Mouse (Mus musculus): Measurements from ENCODE around the gene Prdm12. TPM values are rescaled to one million over a fixed set of nuclear protein-coding genes. Genes with fewer than 3 reads are reported as not detected.
"Not testable (repeated sequence)": the region's sequence is repeated elsewhere in the genome, so short reads cannot be mapped to it uniquely, and the experiment has no call there.

The Prdm12 gene
- polyA plus RNA-seq, 1 experiment from 2014 or later = 11.3 TPM

- H3K4me3 ChIP-seq (ENCODE audit: low read depth, low read length) = no peak overlapping the region
- H3K4me2 ChIP-seq = no peak overlapping the region
- no peaks in the 10 kb centered on the region for H3K9me3 ChIP-seq (ENCODE audit: control insufficient read depth, low read length)
- no peaks in the 10 kb centered on the region for H3K4me1 ChIP-seq (ENCODE audit: control insufficient read depth, insufficient read depth, low read length)
- H3K27me3 ChIP-seq (ENCODE audit: control insufficient read depth, insufficient read depth, low read length) = peaks cover 23% of the 10 kb centered on the region
- H3K27ac ChIP-seq (ENCODE audit: low read depth, low read length) = no peak overlapping the region
- H3K36me3 ChIP-seq (ENCODE audit: control insufficient read depth, insufficient read depth, low read length) = no peaks in the 10 kb centered on the region
- no peak for DNase-seq (ENCODE audit: low spot score, missing footprints)
- no peak for ATAC-seq (ENCODE audit: low FRiP score)
- 75% methylated on average over 8 of the region's 8 CpGs for WGBS
- H3K9ac ChIP-seq (ENCODE audit: low read length) = no peak overlapping the region
Observed at GRCm38 (mm10) chr2:31662939-31663803, 23.3 kb downstream of the Prdm12 start.

GRCm38 (mm10) chr2:31663804-31664180, 24.0 kb downstream of the Prdm12 start:
- H3K4me3 ChIP-seq (ENCODE audit: low read depth, low read length) = no peak overlapping the region
- H3K4me2 ChIP-seq = no peak overlapping the region
- no peaks in the 10 kb centered on the region for H3K36me3 ChIP-seq (ENCODE audit: control insufficient read depth, insufficient read depth, low read length)
- DNase-seq (ENCODE audit: low spot score, missing footprints) = no peak
- H3K4me1 ChIP-seq (ENCODE audit: control insufficient read depth, insufficient read depth, low read length) = no peaks in the 10 kb centered on the region
- WGBS = 90% methylated on average over 1 of the region's 1 CpGs
- ATAC-seq (ENCODE audit: low FRiP score) = no peak
- H3K27ac ChIP-seq (ENCODE audit: low read depth, low read length) = no peak overlapping the region
- peaks cover 21% of the 10 kb centered on the region for H3K27me3 ChIP-seq (ENCODE audit: control insufficient read depth, insufficient read depth, low read length)
- no peaks in the 10 kb centered on the region for H3K9me3 ChIP-seq (ENCODE audit: control insufficient read depth, low read length)
- H3K9ac ChIP-seq (ENCODE audit: low read length) = no peak overlapping the region

- DNase-seq (ENCODE audit: low spot score, missing footprints) (peak; percentile 92), ATAC-seq (ENCODE audit: low FRiP score) (no peak)
- H3K36me3 ChIP-seq (ENCODE audit: control insufficient read depth, insufficient read depth, low read length) = no peaks in the 10 kb centered on the region
- WGBS = 19% methylated on average over 4 of the region's 4 CpGs
- H3K9ac ChIP-seq (ENCODE audit: low read length) = no peak overlapping the region
- H3K27me3 ChIP-seq (ENCODE audit: control insufficient read depth, insufficient read depth, low read length) = peaks cover 11% of the 10 kb centered on the region; the same call in 1 of the 2 replicates
- no peak overlapping the region for H3K4me2 ChIP-seq
- no peak overlapping the region for H3K27ac ChIP-seq (ENCODE audit: low read depth, low read length)
- H3K4me3 ChIP-seq (ENCODE audit: low read depth, low read length) = no peak overlapping the region
- no peaks in the 10 kb centered on the region for H3K9me3 ChIP-seq (ENCODE audit: control insufficient read depth, low read length)
- peaks cover 8% of the 10 kb centered on the region for H3K4me1 ChIP-seq (ENCODE audit: control insufficient read depth, insufficient read depth, low read length)
Observed at GRCm38 (mm10) chr2:31667332-31667731, 27.5 kb downstream of the Prdm12 start.

- Histone ChIP-seq H3K27me3 (ENCODE audit: control insufficient read depth, insufficient read depth, low read length) (peaks cover 7% of the 10 kb centered on the region; the same call in 1 of the 2 replicates), H3K4me2 (peak within 1 kb of the TSS; percentile 91), H3K36me3 (ENCODE audit: control insufficient read depth, insufficient read depth, low read length) (peaks cover 6% of the 10 kb centered on the region; the same call in 1 of the 2 replicates), H3K27ac (ENCODE audit: low read depth, low read length) (no peak within 1 kb of the TSS), H3K4me1 (ENCODE audit: control insufficient read depth, insufficient read depth, low read length) (peaks cover 8% of the 10 kb centered on the region), H3K9me3 (ENCODE audit: control insufficient read depth, low read length) (no peaks in the 10 kb centered on the region), H3K9ac (ENCODE audit: low read length) (peak within 1 kb of the TSS; percentile 89), H3K4me3 (ENCODE audit: low read depth, low read length) (peak within 1 kb of the TSS; percentile 83)
- DNase-seq (ENCODE audit: low spot score, missing footprints) (peak; percentile 99), ATAC-seq (ENCODE audit: low FRiP score) (peak; percentile 97)
- WGBS = under 1% methylated on average over 27 of the region's 27 CpGs
Observed at GRCm38 (mm10) chr2:31670551-31671035, 30.8 kb downstream of the Prdm12 start, which contains the start of gene Exosc2. Exosc2 (plus strand) TSS chr2:31670715.

- H3K4me1 ChIP-seq (ENCODE audit: control insufficient read depth, insufficient read depth, low read length) = no peaks in the 10 kb centered on the region
- H3K27ac ChIP-seq (ENCODE audit: low read depth, low read length) = no peak overlapping the region
- no peak overlapping the region for H3K9ac ChIP-seq (ENCODE audit: low read length)
- H3K4me3 ChIP-seq (ENCODE audit: low read depth, low read length) = no peak overlapping the region
- no peak overlapping the region for H3K4me2 ChIP-seq
- no peak for ATAC-seq (ENCODE audit: low FRiP score)
- 97% methylated on average over 6 of the region's 6 CpGs for WGBS
- H3K9me3 ChIP-seq (ENCODE audit: control insufficient read depth, low read length) = no peaks in the 10 kb centered on the region
- peak; percentile 17 for DNase-seq (ENCODE audit: low spot score, missing footprints)
- H3K27me3 ChIP-seq (ENCODE audit: control insufficient read depth, insufficient read depth, low read length) = no peaks in the 10 kb centered on the region
- peaks cover 31% of the 10 kb centered on the region for H3K36me3 ChIP-seq (ENCODE audit: control insufficient read depth, insufficient read depth, low read length)
Observed at GRCm38 (mm10) chr2:31678641-31679040, 38.8 kb downstream of the Prdm12 start.

GRCm38 (mm10) chr2:31681051-31681707, 41.3 kb downstream of the Prdm12 start:
- not testable (repeated sequence) for H3K4me3 ChIP-seq (ENCODE audit: low read depth, low read length); H3K4me2 ChIP-seq; H3K27ac ChIP-seq (ENCODE audit: low read depth, low read length); H3K9ac ChIP-seq (ENCODE audit: low read length); H3K27me3 ChIP-seq (ENCODE audit: control insufficient read depth, insufficient read depth, low read length); ATAC-seq (ENCODE audit: low FRiP score); H3K9me3 ChIP-seq (ENCODE audit: control insufficient read depth, low read length); H3K4me1 ChIP-seq (ENCODE audit: control insufficient read depth, insufficient read depth, low read length)
- 88% methylated on average over 15 of the region's 15 CpGs for WGBS
- H3K36me3 ChIP-seq (ENCODE audit: control insufficient read depth, insufficient read depth, low read length) = peaks cover 21% of the 10 kb centered on the region
- DNase-seq (ENCODE audit: low spot score, missing footprints) = peak; percentile 83

GRCm38 (mm10) chr2:31681731-31682235, 41.9 kb downstream of the Prdm12 start:
- no peaks in the 10 kb centered on the region for H3K27me3 ChIP-seq (ENCODE audit: control insufficient read depth, insufficient read depth, low read length)
- H3K9ac ChIP-seq (ENCODE audit: low read length) = no peak overlapping the region
- no peaks in the 10 kb centered on the region for H3K9me3 ChIP-seq (ENCODE audit: control insufficient read depth, low read length)
- no peak overlapping the region for H3K27ac ChIP-seq (ENCODE audit: low read depth, low read length)
- H3K4me2 ChIP-seq = no peak overlapping the region
- DNase-seq (ENCODE audit: low spot score, missing footprints) = peak; percentile 78
- H3K4me3 ChIP-seq (ENCODE audit: low read depth, low read length) = no peak overlapping the region
- peaks cover 21% of the 10 kb centered on the region for H3K36me3 ChIP-seq (ENCODE audit: control insufficient read depth, insufficient read depth, low read length)
- WGBS = 90% methylated on average over 6 of the region's 6 CpGs
- H3K4me1 ChIP-seq (ENCODE audit: control insufficient read depth, insufficient read depth, low read length) = no peaks in the 10 kb centered on the region
- ATAC-seq (ENCODE audit: low FRiP score) = no peak

- no peaks in the 10 kb centered on the region for H3K27me3 ChIP-seq (ENCODE audit: control insufficient read depth, insufficient read depth, low read length)
- no peaks in the 10 kb centered on the region for H3K9me3 ChIP-seq (ENCODE audit: control insufficient read depth, low read length)
- no peak overlapping the region for H3K4me3 ChIP-seq (ENCODE audit: low read depth, low read length)
- no peak overlapping the region for H3K4me2 ChIP-seq
- no peak overlapping the region for H3K27ac ChIP-seq (ENCODE audit: low read depth, low read length)
- H3K4me1 ChIP-seq (ENCODE audit: control insufficient read depth, insufficient read depth, low read length) = no peaks in the 10 kb centered on the region
- 33% methylated on average over 2 of the region's 2 CpGs for WGBS
- peaks cover 14% of the 10 kb centered on the region for H3K36me3 ChIP-seq (ENCODE audit: control insufficient read depth, insufficient read depth, low read length)
- ATAC-seq (ENCODE audit: low FRiP score) (no peak), DNase-seq (ENCODE audit: low spot score, missing footprints) (peak; percentile 91)
- no peak overlapping the region for H3K9ac ChIP-seq (ENCODE audit: low read length)
Observed at GRCm38 (mm10) chr2:31683666-31684065, 43.8 kb downstream of the Prdm12 start.
